Mouse (Mus musculus) heart, embryonic 14.5 days (tissue): ENCODE measurements around the gene Cdk5r1. TPM values are rescaled to one million over a fixed set of nuclear protein-coding genes. Genes with fewer than 3 reads are reported as not detected.

Source experiments
- ATAC-seq: fragments of 200-750 bp; cut with Nextera tagmentation; 2 replicates; pipeline ENCODE4 v1.8.0; 2017; ENCODE audit warnings: low read depth, moderate TSS enrichment; ENCODE audit not compliant: insufficient number of reproducible peaks, insufficient read depth, low FRiP score
- H3K27ac ChIP-seq, 2 experiments: fragments of 200-500 bp in 1 of 2; fragments of 300-500 bp in 1 of 2; sonication (generic) in 1 of 2; replicated peaks in 1 of 2; 2 replicates each; pipeline ENCODE4 v1.5.1; 2012 to 2014; ENCODE audit warnings: low read depth in 2 of 2, low read length in 2 of 2, control low read depth in 1 of 2, mild to moderate bottlenecking in 1 of 2, mixed read lengths in 1 of 2; ENCODE audit not compliant: control insufficient read depth in 1 of 2, insufficient read depth in 1 of 2
- H3K27me3 ChIP-seq: fragments of 300-500 bp; sonication (generic); 2 replicates; pipeline ENCODE4 v1.6.1; 2014; ENCODE audit warnings: mild to moderate bottlenecking, low read length, control low read depth; ENCODE audit not compliant: control insufficient read depth, insufficient read depth
- H3K36me3 ChIP-seq: fragments of 300-500 bp; sonication (generic); 2 replicates; pipeline ENCODE4 v1.6.1; 2014; ENCODE audit warnings: mild to moderate bottlenecking, control low read depth, low read length, mixed read lengths; ENCODE audit not compliant: control insufficient read depth, insufficient read depth
- H3K4me1 ChIP-seq, 2 experiments: fragments of 200-500 bp in 1 of 2; fragments of 300-500 bp in 1 of 2; sonication (generic) in 1 of 2; 2 replicates each; pipeline ENCODE4 v1.6.1; 2012 to 2014; ENCODE audit warnings: low read length in 2 of 2, control low read depth in 1 of 2, mixed read lengths in 1 of 2; ENCODE audit not compliant: control insufficient read depth in 2 of 2, insufficient read depth in 2 of 2
- H3K4me2 ChIP-seq: fragments of 300-500 bp; sonication (generic); 2 replicates; pipeline ENCODE4 v1.6.1; 2014; ENCODE audit warnings: mild to moderate bottlenecking, low read length
- H3K4me3 ChIP-seq, 2 experiments: fragments of 200-500 bp in 1 of 2; fragments of 300-500 bp in 1 of 2; sonication (generic) in 1 of 2; 2 replicates each; pipeline ENCODE4 v1.5.1; 2012 to 2014; ENCODE audit warnings: low read length in 2 of 2, mild to moderate bottlenecking in 2 of 2, control low read depth in 1 of 2, low read depth in 1 of 2, moderate library complexity in 1 of 2; ENCODE audit not compliant: control insufficient read depth in 1 of 2, insufficient read depth in 1 of 2
- H3K9ac ChIP-seq: fragments of 300-500 bp; sonication (generic); 2 replicates; pipeline ENCODE4 v1.6.1; 2014; ENCODE audit warnings: mild to moderate bottlenecking, low read length
- H3K9me3 ChIP-seq: fragments of 300-500 bp; sonication (generic); 2 replicates; pipeline ENCODE4 v1.6.1; 2016; ENCODE audit warnings: low read length, control low read depth; ENCODE audit not compliant: control insufficient read depth
- WGBS: fragments of 180-500 bp; shearing (Covaris S2); extraction: QIAGEN DNeasy Blood & Tissue Kit; methylation state at CpG from one replicate; pipeline ENCODE4 v1.1.7; 2014; 5-methylcytosine and 5-hydroxymethylcytosine counted together
- polyA plus RNA-seq: library from polyadenylated mRNA; unstranded; fragments of >200 nt; fragmentation: Nextera tagmentation; extraction: Ambion mirVana; gene quantifications from 2 replicates; pipeline ENCODE4 v1.2.1, GENCODE M21; 2014

The Cdk5r1 gene
- polyA plus RNA-seq, 1 experiment from 2014 or later = 0.36 TPM

- Histone ChIP-seq H3K4me1 (peaks cover 26 to 38% of the 10 kb centered on the region in 2 experiments), H3K9me3 (no peaks in the 10 kb centered on the region), H3K4me3 (no peak overlapping the region), H3K27ac (no peak overlapping the region), H3K4me2 (no peak overlapping the region), H3K9ac (no peak overlapping the region), H3K36me3 (no peaks in the 10 kb centered on the region), H3K27me3 (no peaks in the 10 kb centered on the region)
- ATAC-seq = no peak
- 49% methylated on average over 5 of the region's 5 CpGs for WGBS
These were observed 13.0 kb downstream of the Cdk5r1 start for GRCm38 (mm10) chr11:80489882-80490196.

- Histone ChIP-seq H3K4me1 (peaks cover 22 to 33% of the 10 kb centered on the region in 2 experiments), H3K27ac (no peak overlapping the region)
These were observed 14.0 kb downstream of the Cdk5r1 start for GRCm38 (mm10) chr11:80490831-80491230.

GRCm38 (mm10) chr11:80493186-80493585, 16.4 kb downstream of the Cdk5r1 start:
- no peak overlapping the region for H3K4me3 ChIP-seq

More at GRCm38 (mm10) chr11:80490831-80491230, 14.0 kb downstream of the Cdk5r1 start:
- no peak overlapping the region for H3K4me2 ChIP-seq
- no peak overlapping the region for H3K4me3 ChIP-seq
- H3K9ac ChIP-seq = no peak overlapping the region
- no peaks in the 10 kb centered on the region for H3K36me3 ChIP-seq
- peak; percentile 19 for ATAC-seq
- no peaks in the 10 kb centered on the region for H3K9me3 ChIP-seq
- no peaks in the 10 kb centered on the region for H3K27me3 ChIP-seq
- WGBS = 50% methylated on average over 10 of the region's 10 CpGs

GRCm38 (mm10) chr11:80494852-80495251, 18.0 kb downstream of the Cdk5r1 start:
- H3K27ac ChIP-seq = no peak overlapping the region
- no peaks in the 10 kb centered on the region for H3K27me3 ChIP-seq
- H3K4me1 ChIP-seq = peaks cover 22 to 43% of the 10 kb centered on the region in 2 experiments
- no peak for ATAC-seq
- no peaks in the 10 kb centered on the region for H3K36me3 ChIP-seq
- no peak overlapping the region for H3K4me3 ChIP-seq
- WGBS = 92% methylated on average over 9 of the region's 9 CpGs
- no peaks in the 10 kb centered on the region for H3K9me3 ChIP-seq
- no peak overlapping the region for H3K4me2 ChIP-seq
- H3K9ac ChIP-seq = no peak overlapping the region

More at GRCm38 (mm10) chr11:80493186-80493585, 16.4 kb downstream of the Cdk5r1 start:
- no peak overlapping the region for H3K9ac ChIP-seq
- no peaks in the 10 kb centered on the region for H3K9me3 ChIP-seq
- no peaks in the 10 kb centered on the region for H3K27me3 ChIP-seq
- WGBS = 79% methylated on average over 5 of the region's 5 CpGs
- no peaks in the 10 kb centered on the region for H3K36me3 ChIP-seq
- no peak for ATAC-seq
- peaks cover 16 to 37% of the 10 kb centered on the region in 2 experiments for H3K4me1 ChIP-seq
- H3K27ac ChIP-seq = no peak overlapping the region
- no peak overlapping the region for H3K4me2 ChIP-seq

- WGBS = 92% methylated on average over 6 of the region's 6 CpGs
- no peaks in the 10 kb centered on the region for H3K9me3 ChIP-seq
- no peaks in the 10 kb centered on the region for H3K27me3 ChIP-seq
- H3K36me3 ChIP-seq = no peaks in the 10 kb centered on the region
- H3K4me1 ChIP-seq = peaks cover 19 to 41% of the 10 kb centered on the region in 2 experiments
- ATAC-seq = no peak
- no peak overlapping the region for H3K27ac ChIP-seq
- H3K9ac ChIP-seq = no peak overlapping the region
- no peak overlapping the region for H3K4me2 ChIP-seq
- no peak overlapping the region for H3K4me3 ChIP-seq
These were observed 19.1 kb downstream of the Cdk5r1 start for GRCm38 (mm10) chr11:80495972-80496371.

- Histone ChIP-seq H3K4me3 (no peak overlapping the region), H3K9ac (no peak overlapping the region), H3K27ac (no peak overlapping the region), H3K9me3 (no peaks in the 10 kb centered on the region), H3K36me3 (no peaks in the 10 kb centered on the region), H3K4me1 (peaks cover 19 to 38% of the 10 kb centered on the region in 2 experiments), H3K27me3 (no peaks in the 10 kb centered on the region), H3K4me2 (no peak overlapping the region)
- 87% methylated on average over 1 of the region's 1 CpGs for WGBS
- no peak for ATAC-seq
These were observed 19.8 kb downstream of the Cdk5r1 start for GRCm38 (mm10) chr11:80496640-80497039.

- ATAC-seq = no peak
- no peak overlapping the region for H3K4me3 ChIP-seq
- WGBS = 45% methylated on average over 10 of the region's 10 CpGs
- H3K27me3 ChIP-seq = no peaks in the 10 kb centered on the region
- H3K4me1 ChIP-seq = peaks cover 18 to 36% of the 10 kb centered on the region in 2 experiments
- H3K27ac ChIP-seq = peak overlapping the region in 1 of 2 experiments; percentile 33; a peak in 1 of 4 replicates
- H3K9me3 ChIP-seq = no peaks in the 10 kb centered on the region
- H3K36me3 ChIP-seq = no peaks in the 10 kb centered on the region
- no peak overlapping the region for H3K4me2 ChIP-seq
- H3K9ac ChIP-seq = no peak overlapping the region
These were observed 20.5 kb downstream of the Cdk5r1 start for GRCm38 (mm10) chr11:80497225-80497919.
